Mouse (Mus musculus) erythroblast, embryonic 14.5 days (primary cell): ENCODE data around the gene Ssb.

Experiments used
- GATA1 ChIP-seq: IDR thresholded peaks from 2 replicates; pipeline ENCODE4 v1.6.1; 2012; ENCODE audit warnings: low read length, inconsistent platforms, mixed read lengths
- TAL1 ChIP-seq: IDR thresholded peaks from 3 replicates; pipeline ENCODE4 v1.6.1; 2012; ENCODE audit warnings: low read length, inconsistent platforms, mixed read lengths

- no peak for TF ChIP-seq GATA1
- TF ChIP-seq TAL1: no peak
Observed at GRCm38 (mm10) chr2:69860972-69861452, 350 bp upstream of the Ssb start.
